Comparison of ENCODE assay signal across 10 mouse cellular contexts in genomic region chr13:37476256-37477053, GRCm38 (mm10).
DNase-seq lines count a peak whose midpoint lies in the region; ATAC-seq and TF ChIP-seq lines count a peak whose summit lies in the region.
"Had no signal": no experiment of that assay in that cellular context is flagged by ENCODE, and none has a peak within 500 bp of the region (broad histone marks: within the 10 kb centered on the region; RNA-seq: fewer than 3 reads in every experiment).

No protein-coding gene starts in this region.

- H3K9me3 ChIP-seq in intestine, embryonic 14.5 days (ENCODE audit: control insufficient read depth, low read length), result no peaks in the 10 kb centered on the region
- no peaks in the 10 kb centered on the region for H3K9me3 ChIP-seq in liver, postnatal 0 days (ENCODE audit: low read length)
- H3K9me3 ChIP-seq: embryonic facial prominence, embryonic 12.5 days; neural tube, embryonic 12.5 days had no signal

- no peaks in the 10 kb centered on the region for H3K27me3 ChIP-seq in intestine, embryonic 14.5 days (replicated peaks; ENCODE audit: control insufficient read depth, insufficient read depth, low read length)
- no peaks in the 10 kb centered on the region for H3K27me3 ChIP-seq in liver, postnatal 0 days (ENCODE audit: insufficient read depth, low read length)
- H3K27me3 ChIP-seq: embryonic facial prominence, embryonic 12.5 days; neural tube, embryonic 12.5 days had no signal

- H3K27ac ChIP-seq in intestine, embryonic 14.5 days (ENCODE audit: low read depth), result 0 out of 2 replicates have a peak overlapping the region, but pooled peaks have one; percentile 27
- H3K27ac ChIP-seq in liver, postnatal 0 days (ENCODE audit: low read depth), result peak overlapping the region; percentile 35; the same call in 1 of the 2 replicates
- H3K27ac ChIP-seq: neural tube, embryonic 12.5 days had no signal

- peaks cover 20% of the 10 kb centered on the region for H3K4me1 ChIP-seq in intestine, embryonic 14.5 days (replicated peaks; ENCODE audit: control insufficient read depth, insufficient read depth, low read length)
- H3K4me1 ChIP-seq in liver, postnatal 0 days (ENCODE audit: insufficient read depth), result peaks cover 23% of the 10 kb centered on the region

- DNase-seq in layer of hippocampus, adult 9-11 months, result peak; percentile 32
- no peak for DNase-seq in layer of hippocampus, adult 9-10 months (ENCODE audit: low spot score)
- DNase-seq in intestine, embryonic 14.5 days (ENCODE audit: low spot score), result no peak
- no peak for DNase-seq in liver, postnatal 0 days
- DNase-seq in frontal cortex, postnatal 25 days (ENCODE audit: low spot score in 2 of 2), result no peak
- no peak for DNase-seq in ovary, postnatal 14 days (ENCODE audit: low spot score)
- no peak for DNase-seq in thymus, postnatal 10 days (ENCODE audit: low spot score in 2 of 2)

- H3K4me2 ChIP-seq in intestine, embryonic 14.5 days (ENCODE audit: low read length), result no peak overlapping the region
- H3K4me2 ChIP-seq in liver, postnatal 0 days (ENCODE audit: low read depth, low read length), result peak overlapping the region; percentile 26; the same call in 1 of the 2 replicates

- H3K4me3 ChIP-seq in intestine, embryonic 14.5 days (ENCODE audit: low read depth, low read length), result no peak overlapping the region
- H3K4me3 ChIP-seq in liver, postnatal 0 days (ENCODE audit: low read depth, low read length), result no peak overlapping the region
- H3K4me3 ChIP-seq: neural tube, embryonic 12.5 days had no signal

- TF ChIP-seq EP300 in liver, postnatal 0 days (IDR thresholded peaks at IDR 0.05; ENCODE audit: low read depth), result peak; percentile 12; the same call in 1 of the 2 replicates

- no peak for TF ChIP-seq CTCF in liver, postnatal 0 days (IDR thresholded peaks at IDR 0.05; ENCODE audit: low read depth)

- no peak for ATAC-seq in intestine, embryonic 14.5 days (replicated peaks; ENCODE audit: low FRiP score, low TSS enrichment, low read depth)
- ATAC-seq in liver, postnatal 0 days, result peak; percentile 27; the same call in 1 of the 2 replicates
- ATAC-seq in erythroblast, adult 5-6 weeks (replicated peaks; ENCODE audit: low FRiP score, poor library complexity, severe bottlenecking), result no peak

- 56% methylated on average over 13 of the region's 13 CpGs for WGBS in intestine, embryonic 14.5 days
- WGBS in liver, postnatal 0 days (ENCODE audit: insufficient replicate concordance), result 22% methylated on average over 13 of the region's 13 CpGs

- no peak overlapping the region for H3K9ac ChIP-seq in intestine, embryonic 14.5 days (ENCODE audit: low read length)
- H3K9ac ChIP-seq in liver, postnatal 0 days (replicated peaks), result no peak overlapping the region; the same call in 1 of the 2 replicates
- H3K9ac ChIP-seq: neural tube, embryonic 12.5 days had no signal

- H3K36me3 ChIP-seq in intestine, embryonic 14.5 days (ENCODE audit: control insufficient read depth, insufficient read depth, low read length), result no peaks in the 10 kb centered on the region
- H3K36me3 ChIP-seq in liver, postnatal 0 days (replicated peaks; ENCODE audit: insufficient read depth, low read length), result no peaks in the 10 kb centered on the region
- H3K36me3 ChIP-seq: embryonic facial prominence, embryonic 12.5 days; neural tube, embryonic 12.5 days had no signal
